ENCODE assay signal across 22 mouse cellular contexts in genomic region chr5:114194161-114194560, GRCm38 (mm10). TPM values are rescaled to one million over a fixed set of nuclear protein-coding genes. Genes with fewer than 3 reads are reported as not detected.
DNase-seq lines count a peak whose midpoint lies in the region; ATAC-seq and TF ChIP-seq lines count a peak whose summit lies in the region.
"Had no signal": no experiment of that assay in that cellular context is flagged by ENCODE, and none has a peak within 500 bp of the region (broad histone marks: within the 10 kb centered on the region; RNA-seq: fewer than 3 reads in every experiment).

No protein-coding gene starts in this region.

- TF ChIP-seq EP300 in stomach, postnatal 0 days (optimal IDR thresholded peaks at IDR 0.05), result no peak

- no peak for TF ChIP-seq CTCF in thymus, adult 2 months (IDR thresholded peaks at IDR 0.05; ENCODE audit: borderline replicate concordance, control insufficient read depth, extremely low read depth, insufficient read depth, low read length, poor library complexity)
- TF ChIP-seq CTCF in stomach, postnatal 0 days (IDR thresholded peaks at IDR 0.05; ENCODE audit: low read depth), result no peak

- no peak overlapping the region for H3K4me2 ChIP-seq in stomach, postnatal 0 days (replicated peaks; ENCODE audit: low read depth)
- H3K4me2 ChIP-seq: embryonic facial prominence, embryonic 12.5 days; forebrain, embryonic 15.5 days; heart, embryonic 11.5 days; heart, embryonic 15.5 days; hindbrain, embryonic 14.5 days had no signal

- ATAC-seq in stomach, postnatal 0 days (ENCODE audit: low FRiP score, low TSS enrichment), result no peak
- ATAC-seq: activated CD4-positive, CD25-positive, alpha-beta regulatory T cell, adult 4 months; forebrain, embryonic 15.5 days had no signal

- H3K9me3 ChIP-seq in stomach, postnatal 0 days (ENCODE audit: control insufficient read depth, low read length), result no peaks in the 10 kb centered on the region
- no peaks in the 10 kb centered on the region for H3K9me3 ChIP-seq in embryonic facial prominence, embryonic 10.5 days
- H3K9me3 ChIP-seq: embryonic facial prominence, embryonic 12.5 days; forebrain, embryonic 15.5 days; heart, embryonic 15.5 days; hindbrain, embryonic 10.5 days had no signal

- H3K27me3 ChIP-seq in thymus, adult 2 months (ENCODE audit: control insufficient read depth, insufficient read depth, low read length), result no peaks in the 10 kb centered on the region
- H3K27me3 ChIP-seq in stomach, postnatal 0 days (ENCODE audit: control insufficient read depth, insufficient read depth, low read length), result no peaks in the 10 kb centered on the region
- 0 out of 2 replicates have a peak, but pooled peaks cover 6% of the 10 kb centered on the region for H3K27me3 ChIP-seq in embryonic facial prominence, embryonic 10.5 days (replicated peaks; ENCODE audit: low read depth, poor library complexity, severe bottlenecking)
- H3K27me3 ChIP-seq: embryonic facial prominence, embryonic 12.5 days; forebrain, embryonic 15.5 days; heart, embryonic 15.5 days had no signal

- H3K4me1 ChIP-seq in thymus, adult 2 months (replicated peaks; ENCODE audit: control insufficient read depth, insufficient read depth, low read length), result peaks cover 23% of the 10 kb centered on the region
- H3K4me1 ChIP-seq in stomach, postnatal 0 days (replicated peaks; ENCODE audit: control insufficient read depth, insufficient read depth), result no peaks in the 10 kb centered on the region
- H3K4me1 ChIP-seq in embryonic facial prominence, embryonic 10.5 days, result peaks cover 19% of the 10 kb centered on the region
- H3K4me1 ChIP-seq: forebrain, embryonic 15.5 days; heart, embryonic 15.5 days had no signal

- no peaks in the 10 kb centered on the region for H3K36me3 ChIP-seq in thymus, adult 2 months (ENCODE audit: control insufficient read depth, insufficient read depth, low read length)
- H3K36me3 ChIP-seq in stomach, postnatal 0 days (ENCODE audit: control insufficient read depth, insufficient read depth, low read length), result no peaks in the 10 kb centered on the region
- H3K36me3 ChIP-seq in embryonic facial prominence, embryonic 10.5 days (replicated peaks), result no peaks in the 10 kb centered on the region
- H3K36me3 ChIP-seq: embryonic facial prominence, embryonic 12.5 days; forebrain, embryonic 15.5 days; hindbrain, embryonic 10.5 days had no signal

- 39% methylated on average over 11 of the region's 11 CpGs for WGBS in thymus, adult 2 months
- WGBS in stomach, postnatal 0 days, result 79% methylated on average over 11 of the region's 11 CpGs
- WGBS in embryonic facial prominence, embryonic 10.5 days, result 88% methylated on average over 11 of the region's 11 CpGs

- peak; percentile 48 for DNase-seq in thymus, adult 2 months
- DNase-seq in thymus, postnatal 10 days (ENCODE audit: low spot score in 2 of 2), result no peak
- peak; percentile 45 for DNase-seq in induced T-regulatory cell, adult 2 months (ENCODE audit: low read depth)
- peak; percentile 52 for DNase-seq in thymus, postnatal 0 days (ENCODE audit: low spot score)
- peak; percentile 46 for DNase-seq in thymus, postnatal 4 days
- no peak for DNase-seq in stomach, postnatal 0 days (ENCODE audit: low spot score)
- DNase-seq in left cerebral cortex, adult 8-10 months (ENCODE audit: low spot score in 2 of 2), result no peak
- DNase-seq in embryonic facial prominence, embryonic 10.5 days (ENCODE audit: low spot score), result no peak
- DNase-seq: adrenal gland, postnatal 25 days; cerebellum, adult 2 months; cerebellum, postnatal 10 days; embryo, embryonic 11 days; gastrocnemius, postnatal 14 days; heart, adult 2 months; heart, postnatal 14 days had no signal

- 0 out of 2 replicates have a peak overlapping the region, but pooled peaks have one; percentile 37 for H3K27ac ChIP-seq in thymus, adult 2 months (ENCODE audit: control insufficient read depth, insufficient read depth, low read length)
- H3K27ac ChIP-seq in stomach, postnatal 0 days (replicated peaks), result no peak overlapping the region
- H3K27ac ChIP-seq in embryonic facial prominence, embryonic 10.5 days (replicated peaks), result no peak overlapping the region
- H3K27ac ChIP-seq: embryonic facial prominence, embryonic 12.5 days; forebrain, embryonic 15.5 days; heart, adult 2 months; heart, embryonic 15.5 days; hindbrain, embryonic 10.5 days; hindbrain, embryonic 14.5 days had no signal

- H3K4me3 ChIP-seq in thymus, adult 2 months (ENCODE audit: control insufficient read depth, insufficient read depth, low read length), result no peak overlapping the region
- no peak overlapping the region for H3K4me3 ChIP-seq in stomach, postnatal 0 days (ENCODE audit: low read depth, low read length)
- no peak overlapping the region for H3K4me3 ChIP-seq in embryonic facial prominence, embryonic 10.5 days
- H3K4me3 ChIP-seq: embryonic facial prominence, embryonic 12.5 days; forebrain, embryonic 15.5 days; heart, adult 2 months; heart, embryonic 15.5 days; hindbrain, embryonic 10.5 days had no signal

- no peak overlapping the region for H3K9ac ChIP-seq in stomach, postnatal 0 days (ENCODE audit: low read length)
- H3K9ac ChIP-seq: embryonic facial prominence, embryonic 12.5 days; forebrain, embryonic 15.5 days; heart, embryonic 15.5 days; hindbrain, embryonic 14.5 days had no signal

- TF ChIP-seq POLR2A in thymus, adult 2 months (IDR thresholded peaks at IDR 0.05; ENCODE audit: control insufficient read depth, extremely low read depth, insufficient read depth, low read length, poor library complexity), result no peak

RNA-seq across cellular contexts. Expression of gene Acacb, which starts 47.8 kb away (rescaled TPM):
- 20.1 and 24.4 TPM in 2 replicates for polyA plus RNA-seq in thymus, adult 2 months (2012; rRNA removed)
- polyA plus RNA-seq in thymus, postnatal 0 days (2015; fragmentation: Nextera tagmentation; extraction: Ambion mirVana), result 0.80 and 1.1 TPM in 2 replicates
- polyA plus RNA-seq in stomach, postnatal 0 days (2015; fragmentation: Nextera tagmentation; extraction: Ambion mirVana), result 1.3 and 1.4 TPM in 2 replicates
- total RNA-seq in left cerebral cortex, adult 8-10 months (2022), result 1 to 10 TPM; 5.5 to 7.8 (median 6.4) TPM
- polyA plus RNA-seq in embryonic facial prominence, embryonic 10.5 days (2016; fragmentation: Nextera tagmentation; extraction: Ambion mirVana), result 3.2 and 4.4 TPM in 2 replicates

Comparison
In these comparisons a context has a peak if more than half of its experiments do, and no peak if none do; other contexts are left out.
1. DNase-seq: peak in thymus, adult 2 months (single experiment), induced T-regulatory cell, adult 2 months (single experiment), thymus, postnatal 0 days (single experiment) and thymus, postnatal 4 days (single experiment); none in thymus, postnatal 10 days (0 of 2), stomach, postnatal 0 days (single experiment), left cerebral cortex, adult 8-10 months (0 of 2) and embryonic facial prominence, embryonic 10.5 days (single experiment).